Mouse (Mus musculus): ENCODE results near the gene Dnmt3l.

DNA sequence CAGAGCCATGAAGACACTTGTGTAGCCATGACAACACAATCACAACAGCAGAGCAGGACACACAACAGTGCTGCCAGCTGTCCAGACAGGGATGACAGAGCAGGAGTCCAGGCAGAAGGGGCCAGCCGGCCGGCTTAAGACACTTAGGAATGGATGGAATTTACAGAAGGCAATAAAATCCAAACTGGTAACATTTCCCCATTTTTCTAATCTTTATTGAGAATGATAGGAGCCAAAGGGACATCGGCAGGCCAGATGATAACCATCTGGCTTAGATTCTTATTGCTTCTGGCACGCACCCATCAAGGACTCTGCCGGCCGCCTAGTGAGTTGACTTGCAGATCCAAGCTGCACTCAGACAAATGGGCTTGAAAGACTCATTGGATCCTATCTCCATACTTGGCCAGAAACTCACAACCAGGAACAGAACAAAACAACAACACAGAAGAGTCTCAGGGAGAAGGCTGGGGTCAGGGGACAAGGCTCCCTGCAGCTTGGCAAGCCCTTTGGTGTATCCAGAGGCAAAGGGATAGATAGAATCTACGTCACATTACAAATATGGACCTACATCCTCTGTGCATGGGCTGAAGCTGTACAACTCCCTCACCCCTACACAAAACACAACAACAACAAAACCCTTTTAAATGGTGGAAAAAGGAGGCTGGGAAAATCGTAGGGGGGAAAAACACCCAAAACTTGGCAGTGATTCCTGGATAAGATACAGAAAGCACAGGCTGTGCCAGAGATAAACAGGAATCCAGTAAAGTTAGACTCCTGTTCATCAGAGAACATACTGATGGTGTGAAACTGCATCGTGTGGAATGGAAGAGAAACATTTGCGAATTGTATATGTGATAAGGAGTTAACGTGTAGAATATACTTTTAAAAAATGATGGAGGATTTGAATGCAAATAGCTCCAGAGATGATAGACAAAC lies 63.1 kb downstream of the Dnmt3l start:
- TF ChIP-seq CHD2 (IDR thresholded peaks at IDR 0.05; ENCODE audit: low read depth, low read length) = no peak
- no peak for TF ChIP-seq ZNF384 (IDR thresholded peaks at IDR 0.05; ENCODE audit: low read depth, low read length)
- TF ChIP-seq ZC3H11A (IDR thresholded peaks at IDR 0.05; ENCODE audit: borderline replicate concordance, low read depth, low read length) = no peak
- no peak for TF ChIP-seq MAFK (IDR thresholded peaks at IDR 0.05; ENCODE audit: insufficient read depth, low read depth, low read length)

Data from ES-E14 (cell line).